Mouse (Mus musculus) CD4-positive, CD25-positive, alpha-beta regulatory T cell (primary cell): ENCODE measurements around the gene Vmn2r57. TPM values are rescaled to one million over a fixed set of nuclear protein-coding genes. Genes with fewer than 3 reads are reported as not detected.

ENCODE experiments used
- polyA plus RNA-seq: library from polyadenylated mRNA; unstranded; fragments of 100-300 nt; shearing (Covaris generic); gene quantifications from one replicate; pipeline ENCODE4 v1.2.1, GENCODE M21; 2017

Vmn2r57 gene
- polyA plus RNA-seq = 0.04 TPM

DNA sequence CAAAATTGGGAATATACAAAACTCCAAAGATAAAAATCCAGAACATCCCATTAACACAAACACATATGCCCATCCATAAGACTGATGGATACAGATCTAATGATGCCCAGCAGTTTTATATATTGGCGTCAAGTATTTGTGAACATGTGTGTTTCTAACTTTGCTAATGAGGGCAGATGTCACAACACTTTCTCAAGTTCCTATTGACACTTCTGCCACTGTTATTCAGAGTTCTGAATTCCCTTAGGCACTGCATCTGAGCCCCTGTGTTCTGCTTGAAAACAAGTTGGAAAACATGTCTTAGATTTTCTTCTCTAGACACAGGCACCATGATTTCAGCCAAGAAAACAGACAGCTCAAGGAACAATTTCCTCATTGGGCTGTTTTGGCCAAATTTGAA, at the start of gene Vmn2r57:
TSS of gene Vmn2r57 (minus strand) at position 101 of the 400 bp plus-strand sequence.

DNA sequence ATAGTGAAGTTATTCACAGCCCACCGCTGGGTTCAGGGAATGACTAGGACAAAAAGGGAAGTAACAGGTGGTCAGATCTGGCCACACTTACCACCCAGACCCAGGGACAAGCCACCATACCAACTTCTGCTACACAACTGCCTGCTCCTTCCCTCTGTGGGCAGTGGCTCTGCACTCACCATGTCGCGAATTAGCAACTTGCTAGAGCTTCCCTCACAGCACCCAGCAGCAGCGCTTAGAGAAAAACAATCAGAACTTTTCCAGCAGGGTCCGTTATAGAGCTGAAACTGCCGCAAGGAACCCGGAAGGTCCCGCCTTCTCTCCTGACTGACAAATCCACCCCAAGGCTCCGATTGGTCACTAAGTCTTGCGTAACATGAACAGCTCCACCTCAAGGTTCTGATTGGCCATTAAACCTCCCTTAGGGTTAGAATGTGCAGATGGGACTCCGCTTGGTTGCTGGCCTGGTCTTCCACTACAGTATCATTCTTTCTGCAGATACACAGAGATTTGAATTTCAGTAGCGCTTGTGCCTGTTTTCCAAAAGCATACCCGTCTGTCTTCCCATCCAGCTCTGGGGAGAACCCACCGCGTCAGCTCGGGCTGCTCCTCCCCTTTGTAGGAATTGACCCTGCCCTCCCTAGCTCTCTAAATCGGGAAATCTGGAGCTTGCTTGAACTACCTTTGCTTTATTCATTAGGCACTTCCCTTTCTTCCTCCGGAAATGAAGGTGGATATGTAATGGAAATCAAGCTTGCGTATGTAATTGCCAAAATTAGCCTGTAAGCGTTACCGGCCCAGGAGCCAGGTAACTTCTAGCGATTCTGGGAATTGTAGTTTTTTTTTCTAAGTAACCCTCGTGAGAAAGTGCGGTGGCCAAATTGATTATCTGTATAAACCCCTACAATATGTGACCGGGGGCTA, 55.2 kb downstream of the Vmn2r57 start, which contains the start of gene AI987944:
TSS of gene AI987944 (minus strand) at position 332 of the 924 bp plus-strand sequence.

Other genes with a start within 250 kb of the Vmn2r57 start
- 35.9 TPM for gene AI987944, start 55.3 kb downstream of the Vmn2r57 start, polyA plus RNA-seq
- gene Gm20449, start 50.7 kb upstream of the Vmn2r57 start, polyA plus RNA-seq = not detected
- gene AW146154, start 51.2 kb upstream of the Vmn2r57 start, polyA plus RNA-seq = 14.7 TPM
- gene Gm6871, start 125.0 kb upstream of the Vmn2r57 start, polyA plus RNA-seq = 0.29 TPM
- gene 2610021A01Rik, start 150.5 kb upstream of the Vmn2r57 start, polyA plus RNA-seq = 22.9 TPM
- 10.0 TPM for gene Zfp788, start 184.5 kb upstream of the Vmn2r57 start, polyA plus RNA-seq